Mouse (Mus musculus) embryonic fibroblast, embryonic 13.5 days (primary cell): ENCODE results near the gene Fbxo21.

Experiments
- CTCF ChIP-seq: IDR thresholded peaks from 2 replicates; pipeline ENCODE4 v1.5.1; 2011; ENCODE audit warnings: mild to moderate bottlenecking, control low read depth, low read length, moderate library complexity, borderline replicate concordance; ENCODE audit not compliant: insufficient read depth
- POLR2A ChIP-seq: IDR thresholded peaks from 2 replicates; pipeline ENCODE4 v1.6.1; 2011; ENCODE audit warnings: low read depth, mild to moderate bottlenecking, control low read depth, low read length, moderate library complexity

DNA sequence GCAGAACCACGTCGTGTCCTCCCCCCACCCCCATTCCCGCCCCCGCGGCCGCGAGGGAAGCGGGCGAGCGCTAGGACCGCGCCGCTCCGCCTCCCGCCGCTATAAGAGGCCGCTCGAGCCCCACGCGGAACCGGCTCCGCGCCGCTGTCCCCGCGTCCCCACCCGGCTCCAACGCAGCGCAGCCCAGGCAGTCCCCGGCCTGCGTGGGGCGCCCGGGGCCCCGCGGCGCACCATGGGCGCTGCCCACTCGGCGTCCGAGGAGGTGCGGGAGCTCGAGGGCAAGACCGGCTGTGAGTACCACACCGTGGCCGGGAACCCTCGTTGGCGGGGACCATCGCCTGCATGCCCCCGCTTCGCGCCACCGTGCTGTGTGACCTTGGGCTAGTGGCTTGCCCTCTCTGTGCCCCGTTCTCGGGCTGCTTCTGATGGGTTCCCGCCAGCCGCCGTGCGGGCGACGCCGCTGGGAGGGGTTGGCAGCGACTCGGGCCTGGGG lies 51.2 kb downstream of the Fbxo21 start, which contains the start of gene Tesc:
- TF ChIP-seq POLR2A (no peak), CTCF (no peak)
